25 mouse cellular contexts compared by ENCODE assay signal in genomic region chr12:100531740-100532139, GRCm38 (mm10). TPM values are rescaled to one million over a fixed set of nuclear protein-coding genes. Genes with fewer than 3 reads are reported as not detected.
DNase-seq lines count a peak whose midpoint lies in the region; ATAC-seq and TF ChIP-seq lines count a peak whose summit lies in the region.
"Had no signal": no experiment of that assay in that cellular context is flagged by ENCODE, and none has a peak within 500 bp of the region (broad histone marks: within the 10 kb centered on the region; RNA-seq: fewer than 3 reads in every experiment).

No protein-coding gene starts in this region.

- H3K4me2 ChIP-seq in heart, embryonic 12.5 days: no peak overlapping the region
- H3K4me2 ChIP-seq in heart, postnatal 0 days (ENCODE audit: low read depth, low read length): no peak overlapping the region
- H3K4me2 ChIP-seq: forebrain, embryonic 15.5 days; heart, embryonic 13.5 days; hindbrain, embryonic 13.5 days; kidney, embryonic 15.5 days; liver, embryonic 13.5 days had no signal

- intact Hi-C loops in heart, adult 2 months (cut with DNase I): no loop called here

- no peak for TF ChIP-seq EP300 in heart, adult 2 months (IDR thresholded peaks at IDR 0.05; ENCODE audit: insufficient read depth, low read depth, low read length)
- TF ChIP-seq EP300 in heart, postnatal 0 days (IDR thresholded peaks at IDR 0.05; ENCODE audit: low read depth): no peak

- H3K9ac ChIP-seq in heart, adult 2 months (ENCODE audit: low read depth, low read length): no peak overlapping the region
- no peak overlapping the region for H3K9ac ChIP-seq in heart, embryonic 12.5 days
- H3K9ac ChIP-seq in heart, postnatal 0 days (replicated peaks; ENCODE audit: low read depth, low read length): no peak overlapping the region
- H3K9ac ChIP-seq: forebrain, embryonic 15.5 days; heart, embryonic 13.5 days; hindbrain, embryonic 13.5 days; kidney, embryonic 15.5 days; liver, embryonic 13.5 days had no signal

- H3K27ac ChIP-seq in heart, adult 2 months: peak overlapping the region; percentile 79
- no peak overlapping the region for H3K27ac ChIP-seq in heart, embryonic 12.5 days (ENCODE audit: poor library complexity, severe bottlenecking)
- peak overlapping the region; percentile 49 for H3K27ac ChIP-seq in heart, postnatal 0 days (ENCODE audit: low read depth)
- H3K27ac ChIP-seq: forebrain, embryonic 15.5 days; hindbrain, embryonic 13.5 days; kidney, embryonic 15.5 days; liver, embryonic 13.5 days had no signal

- H3K79me2 ChIP-seq in heart, adult 2 months (replicated peaks; ENCODE audit: control insufficient read depth, insufficient read depth, low read length): no peaks in the 10 kb centered on the region

- H3K27me3 ChIP-seq in heart, adult 2 months (ENCODE audit: control insufficient read depth, insufficient read depth, low read length): no peaks in the 10 kb centered on the region
- H3K27me3 ChIP-seq in heart, embryonic 12.5 days (replicated peaks): no peaks in the 10 kb centered on the region
- H3K27me3 ChIP-seq in heart, postnatal 0 days (ENCODE audit: control insufficient read depth, insufficient read depth, low read length): no peaks in the 10 kb centered on the region
- H3K27me3 ChIP-seq: CH12.LX; forebrain, embryonic 15.5 days; heart, embryonic 13.5 days; hindbrain, embryonic 13.5 days; kidney, embryonic 15.5 days; liver, embryonic 13.5 days had no signal

- peaks cover 31% of the 10 kb centered on the region for H3K4me1 ChIP-seq in heart, adult 2 months (ENCODE audit: control insufficient read depth, insufficient read depth, low read length)
- peaks cover 72% of the 10 kb centered on the region for H3K4me1 ChIP-seq in heart, embryonic 12.5 days (replicated peaks)
- peaks cover 39% of the 10 kb centered on the region for H3K4me1 ChIP-seq in heart, postnatal 0 days (ENCODE audit: control insufficient read depth, insufficient read depth)
- H3K4me1 ChIP-seq in lung, adult 2 months (ENCODE audit: control insufficient read depth, insufficient read depth, low read length): peaks cover 4% of the 10 kb centered on the region

- TF ChIP-seq CTCF in heart, adult 2 months (IDR thresholded peaks at IDR 0.05): no peak
- no peak for TF ChIP-seq CTCF in heart, postnatal 0 days (IDR thresholded peaks at IDR 0.05; ENCODE audit: low read depth)
- TF ChIP-seq CTCF in lung, adult 2 months (IDR thresholded peaks at IDR 0.05; ENCODE audit: insufficient read depth, low read length): no peak

- no peaks in the 10 kb centered on the region for H3K9me3 ChIP-seq in heart, embryonic 12.5 days (replicated peaks)
- no peaks in the 10 kb centered on the region for H3K9me3 ChIP-seq in heart, postnatal 0 days (replicated peaks; ENCODE audit: control insufficient read depth, low read length)
- H3K9me3 ChIP-seq: forebrain, embryonic 15.5 days; G1E; heart, embryonic 13.5 days; hindbrain, embryonic 13.5 days; kidney, embryonic 15.5 days; liver, embryonic 13.5 days had no signal

- no peak for TF ChIP-seq POLR2A in heart, adult 2 months (IDR thresholded peaks at IDR 0.05; ENCODE audit: insufficient read depth, low read depth, low read length)
- no peak for TF ChIP-seq POLR2A in lung, adult 2 months (IDR thresholded peaks at IDR 0.05; ENCODE audit: borderline replicate concordance, extremely low read depth, low read depth, low read length)

- no peak for DNase-seq in heart, adult 2 months
- DNase-seq in heart, postnatal 0 days (ENCODE audit: low spot score): peak; percentile 55
- DNase-seq in heart, postnatal 4 days: no peak
- peak; percentile 24 for DNase-seq in lung, postnatal 36 days
- DNase-seq in lung, adult 2 months: no peak
- no peak for DNase-seq in urinary bladder, postnatal 14 days (ENCODE audit: low spot score)
- DNase-seq: adrenal gland, postnatal 14 days; B cell, adult 2 months; cerebellum, adult 9-10 months; gastrocnemius, postnatal 10 days; kidney, adult 11 months; kidney, postnatal 36 days; layer of hippocampus, postnatal 36 days; liver, embryonic 13.5 days; midbrain, embryonic 14.5 days; right cerebral cortex, postnatal 14 days; spleen, adult 18-20 months; thymus, postnatal 25 days had no signal

- no peak for ATAC-seq in heart, embryonic 12.5 days (ENCODE audit: insufficient number of reproducible peaks, low FRiP score)
- ATAC-seq in heart, postnatal 0 days (ENCODE audit: insufficient read depth, low read depth): no peak
- ATAC-seq: forebrain, embryonic 15.5 days had no signal

- no peaks in the 10 kb centered on the region; the same call in 1 of the 2 replicates for H3K36me3 ChIP-seq in heart, adult 2 months (ENCODE audit: control insufficient read depth, insufficient read depth, low read length)
- H3K36me3 ChIP-seq in heart, embryonic 12.5 days: no peaks in the 10 kb centered on the region
- no peaks in the 10 kb centered on the region for H3K36me3 ChIP-seq in heart, postnatal 0 days (replicated peaks; ENCODE audit: control insufficient read depth, insufficient read depth, low read length)
- H3K36me3 ChIP-seq: forebrain, embryonic 15.5 days; G1E; heart, embryonic 13.5 days; hindbrain, embryonic 13.5 days; kidney, embryonic 15.5 days; liver, embryonic 13.5 days had no signal

- no peak overlapping the region for H3K4me3 ChIP-seq in heart, adult 2 months
- H3K4me3 ChIP-seq in heart, embryonic 12.5 days: no peak overlapping the region
- H3K4me3 ChIP-seq in heart, postnatal 0 days (ENCODE audit: low read depth, low read length): no peak overlapping the region
- no peak overlapping the region for H3K4me3 ChIP-seq in lung, adult 2 months (replicated peaks; ENCODE audit: extremely low read depth, low read depth, low read length)
- H3K4me3 ChIP-seq: forebrain, embryonic 15.5 days; heart, embryonic 13.5 days; hindbrain, embryonic 13.5 days; kidney, embryonic 15.5 days; liver, embryonic 13.5 days had no signal

- WGBS in heart, adult 2 months: 18% methylated on average over 1 of the region's 1 CpGs
- 54% methylated on average over 1 of the region's 1 CpGs for WGBS in heart, embryonic 12.5 days
- 35% methylated on average over 1 of the region's 1 CpGs for WGBS in heart, postnatal 0 days
- 37% methylated on average over 1 of the region's 1 CpGs for WGBS in lung, adult 2 months

RNA-seq across cellular contexts. Expression of gene Ttc7b, which starts 11.1 kb away (rescaled TPM):
- 10 to 100 TPM; 71.6 to 82.0 TPM for total RNA-seq in heart, adult 2 months (2021)
- 84.4 and 113 TPM in 2 replicates for polyA plus RNA-seq in heart, adult 2 months (2012; rRNA removed)
- polyA plus RNA-seq in heart, embryonic 12.5 days (2016; fragmentation: Nextera tagmentation; extraction: Ambion mirVana): 6.9 and 7.6 TPM in 2 replicates
- 29.4 and 37.8 TPM in 2 replicates for total RNA-seq in heart, postnatal 0 days (2014; rRNA removed; ENCODE audit: low replicate concordance)
- 5.9 and 6.7 TPM in 2 replicates for polyA plus RNA-seq in heart, postnatal 0 days (2015; fragmentation: Nextera tagmentation; extraction: Ambion mirVana)
- 10 to 100 TPM; 75.1 to 77.4 TPM for total RNA-seq in heart, postnatal 4 days (2021)
- 50.7 and 52.4 TPM in 2 replicates for polyA plus RNA-seq in lung, adult 2 months (2012; rRNA removed)

Comparison
In these comparisons a context has a peak if more than half of its experiments do, and no peak if none do; other contexts are left out.
1. DNase-seq: peak in heart, postnatal 0 days (single experiment) and lung, postnatal 36 days (single experiment); none in heart, adult 2 months (0 of 2), heart, postnatal 4 days (single experiment), lung, adult 2 months (single experiment) and urinary bladder, postnatal 14 days (single experiment).